Mouse (Mus musculus): Measurements from ENCODE around the gene Hsd11b2. TPM values are rescaled to one million over a fixed set of nuclear protein-coding genes. Genes with fewer than 3 reads are reported as not detected.

Hsd11b2 gene
- polyA plus RNA-seq, 1 experiment, result 0.54 TPM

- Histone ChIP-seq H3K4me3 (ENCODE audit: low read depth, low read length) (peak overlapping the region; percentile 71), H3K27ac (ENCODE audit: insufficient read depth, low read length) (no peak overlapping the region), H3K36me3 (ENCODE audit: control insufficient read depth, insufficient read depth, low read length, poor library complexity, severe bottlenecking) (no peaks in the 10 kb centered on the region), H3K27me3 (ENCODE audit: control insufficient read depth, insufficient read depth, low read length, poor library complexity, severe bottlenecking) (no peaks in the 10 kb centered on the region), H3K4me1 (ENCODE audit: control insufficient read depth, insufficient read depth, low read length) (no peaks in the 10 kb centered on the region), H3K9ac (ENCODE audit: low read depth, poor library complexity, severe bottlenecking) (peak overlapping the region; percentile 57), H3K9me3 (replicated peaks; ENCODE audit: control insufficient read depth, insufficient read depth, low read length, poor library complexity, severe bottlenecking) (no peaks in the 10 kb centered on the region)
- TF ChIP-seq POLR2A (IDR thresholded peaks at IDR 0.05; ENCODE audit: insufficient read depth, low read length) (no peak), CTCF (IDR thresholded peaks at IDR 0.05; ENCODE audit: low read depth, low read length) (no peak), EP300 (IDR thresholded peaks at IDR 0.05; ENCODE audit: insufficient read depth, low read depth, low read length) (no peak)
Measured at GRCm38 (mm10) chr8:105566703-105567595, 48.4 kb downstream of the Hsd11b2 start.

- no peak overlapping the region for H3K4me3 ChIP-seq (ENCODE audit: low read depth, low read length)
- H3K27me3 ChIP-seq (ENCODE audit: control insufficient read depth, insufficient read depth, low read length, poor library complexity, severe bottlenecking), result no peaks in the 10 kb centered on the region
- H3K27ac ChIP-seq (ENCODE audit: insufficient read depth, low read length), result no peak overlapping the region
- no peaks in the 10 kb centered on the region for H3K36me3 ChIP-seq (ENCODE audit: control insufficient read depth, insufficient read depth, low read length, poor library complexity, severe bottlenecking)
- no peaks in the 10 kb centered on the region for H3K9me3 ChIP-seq (replicated peaks; ENCODE audit: control insufficient read depth, insufficient read depth, low read length, poor library complexity, severe bottlenecking)
- H3K4me1 ChIP-seq (ENCODE audit: control insufficient read depth, insufficient read depth, low read length), result no peaks in the 10 kb centered on the region
- no peak for TF ChIP-seq CTCF (IDR thresholded peaks at IDR 0.05; ENCODE audit: low read depth, low read length)
- no peak for TF ChIP-seq POLR2A (IDR thresholded peaks at IDR 0.05; ENCODE audit: insufficient read depth, low read length)
- no peak for TF ChIP-seq EP300 (IDR thresholded peaks at IDR 0.05; ENCODE audit: insufficient read depth, low read depth, low read length)
- no peak overlapping the region for H3K9ac ChIP-seq (ENCODE audit: low read depth, poor library complexity, severe bottlenecking)
Measured at GRCm38 (mm10) chr8:105571810-105572209, 53.3 kb downstream of the Hsd11b2 start.

- Histone ChIP-seq H3K4me3 (ENCODE audit: low read depth, low read length) (no peak overlapping the region), H3K9me3 (replicated peaks; ENCODE audit: control insufficient read depth, insufficient read depth, low read length, poor library complexity, severe bottlenecking) (no peaks in the 10 kb centered on the region), H3K36me3 (ENCODE audit: control insufficient read depth, insufficient read depth, low read length, poor library complexity, severe bottlenecking) (no peaks in the 10 kb centered on the region), H3K27me3 (ENCODE audit: control insufficient read depth, insufficient read depth, low read length, poor library complexity, severe bottlenecking) (no peaks in the 10 kb centered on the region), H3K4me1 (ENCODE audit: control insufficient read depth, insufficient read depth, low read length) (no peaks in the 10 kb centered on the region), H3K9ac (ENCODE audit: low read depth, poor library complexity, severe bottlenecking) (no peak overlapping the region), H3K27ac (ENCODE audit: insufficient read depth, low read length) (no peak overlapping the region)
- TF ChIP-seq POLR2A (IDR thresholded peaks at IDR 0.05; ENCODE audit: insufficient read depth, low read length) (no peak), EP300 (IDR thresholded peaks at IDR 0.05; ENCODE audit: insufficient read depth, low read depth, low read length) (no peak), CTCF (IDR thresholded peaks at IDR 0.05; ENCODE audit: low read depth, low read length) (no peak)
Measured at GRCm38 (mm10) chr8:105573427-105573826, 54.9 kb downstream of the Hsd11b2 start.

Other genes starting within 250 kb of the Hsd11b2 start
- 1.1 and 1.4 TPM in 2 replicates for gene Hsf4, start 249.0 kb upstream of the Hsd11b2 start, polyA plus RNA-seq (2011; ENCODE audit: insufficient read depth, insufficient read length, low read depth, missing spikeins)
- 0.94 and 1.4 TPM in 2 replicates for gene Nol3, start 242.6 kb upstream of the Hsd11b2 start, polyA plus RNA-seq (2011; ENCODE audit: insufficient read depth, insufficient read length, low read depth, missing spikeins)
- 8.2 and 9.4 TPM in 2 replicates for gene 4931428F04Rik, start 228.9 kb upstream of the Hsd11b2 start, polyA plus RNA-seq (2011; ENCODE audit: insufficient read depth, insufficient read length, low read depth, missing spikeins)
- 2.3 and 3.7 TPM in 2 replicates for gene Exoc3l, start 222.7 kb upstream of the Hsd11b2 start, polyA plus RNA-seq (2011; ENCODE audit: insufficient read depth, insufficient read length, low read depth, missing spikeins)
- 104 and 109 TPM in 2 replicates for gene E2f4, start 221.1 kb upstream of the Hsd11b2 start, polyA plus RNA-seq (2011; ENCODE audit: insufficient read depth, insufficient read length, low read depth, missing spikeins)
- gene Elmo3, start 213.2 kb upstream of the Hsd11b2 start, polyA plus RNA-seq (2011; ENCODE audit: insufficient read depth, insufficient read length, low read depth, missing spikeins), result 13.7 and 15.6 TPM in 2 replicates
- gene Lrrc29, start 192.5 kb upstream of the Hsd11b2 start, polyA plus RNA-seq (2011; ENCODE audit: insufficient read depth, insufficient read length, low read depth, missing spikeins), result 1.5 and 1.9 TPM in 2 replicates
- 31.8 and 33.3 TPM in 2 replicates for gene Tmem208, start 192.4 kb upstream of the Hsd11b2 start, polyA plus RNA-seq (2011; ENCODE audit: insufficient read depth, insufficient read length, low read depth, missing spikeins)
- 13.0 and 15.4 TPM in 2 replicates for gene Fhod1, start 170.8 kb upstream of the Hsd11b2 start, polyA plus RNA-seq (2011; ENCODE audit: insufficient read depth, insufficient read length, low read depth, missing spikeins)
- 13.7 and 14.7 TPM in 2 replicates for gene Slc9a5, start 169.9 kb upstream of the Hsd11b2 start, polyA plus RNA-seq (2011; ENCODE audit: insufficient read depth, insufficient read length, low read depth, missing spikeins)
- 2.6 and 3.2 TPM in 2 replicates for gene Plekhg4, start 145.5 kb upstream of the Hsd11b2 start, polyA plus RNA-seq (2011; ENCODE audit: insufficient read depth, insufficient read length, low read depth, missing spikeins)
- gene Kctd19, start 105.3 kb upstream of the Hsd11b2 start, polyA plus RNA-seq (2011; ENCODE audit: insufficient read depth, insufficient read length, low read depth, missing spikeins), result 2.4 and 3.7 TPM in 2 replicates
- 0.35 and 1.3 TPM in 2 replicates for gene Lrrc36, start 105.2 kb upstream of the Hsd11b2 start, polyA plus RNA-seq (2011; ENCODE audit: insufficient read depth, insufficient read length, low read depth, missing spikeins)
- 14.4 and 19.0 TPM in 2 replicates for gene Tppp3, start 47.2 kb upstream of the Hsd11b2 start, polyA plus RNA-seq (2011; ENCODE audit: insufficient read depth, insufficient read length, low read depth, missing spikeins)
- 6.8 and 9.2 TPM in 2 replicates for gene Zdhhc1, start 21.9 kb upstream of the Hsd11b2 start, polyA plus RNA-seq (2011; ENCODE audit: insufficient read depth, insufficient read length, low read depth, missing spikeins)
- 78.4 and 86.5 TPM in 2 replicates for gene Atp6v0d1, start 47.3 kb downstream of the Hsd11b2 start, polyA plus RNA-seq (2011; ENCODE audit: insufficient read depth, insufficient read length, low read depth, missing spikeins)
- 26.5 and 27.5 TPM in 2 replicates for gene Ripor1, start 86.5 kb downstream of the Hsd11b2 start, polyA plus RNA-seq (2011; ENCODE audit: insufficient read depth, insufficient read length, low read depth, missing spikeins)
- gene Ctcf, start 117.8 kb downstream of the Hsd11b2 start, polyA plus RNA-seq (2011; ENCODE audit: insufficient read depth, insufficient read length, low read depth, missing spikeins), result 105 and 123 TPM in 2 replicates
- gene Agrp, start 118.6 kb downstream of the Hsd11b2 start, polyA plus RNA-seq (2011; ENCODE audit: insufficient read depth, insufficient read length, low read depth, missing spikeins), result not detected in 2 replicates
- 4.7 and 5.6 TPM in 2 replicates for gene Carmil2, start 167.5 kb downstream of the Hsd11b2 start, polyA plus RNA-seq (2011; ENCODE audit: insufficient read depth, insufficient read length, low read depth, missing spikeins)
- 30.1 and 36.7 TPM in 2 replicates for gene Acd, start 182.3 kb downstream of the Hsd11b2 start, polyA plus RNA-seq (2011; ENCODE audit: insufficient read depth, insufficient read length, low read depth, missing spikeins)
- gene Pard6a, start 182.4 kb downstream of the Hsd11b2 start, polyA plus RNA-seq (2011; ENCODE audit: insufficient read depth, insufficient read length, low read depth, missing spikeins), result 10.4 and 10.9 TPM in 2 replicates
- not detected in 2 replicates for gene 4933405L10Rik, start 188.9 kb downstream of the Hsd11b2 start, polyA plus RNA-seq (2011; ENCODE audit: insufficient read depth, insufficient read length, low read depth, missing spikeins)
- gene Enkd1, start 189.5 kb downstream of the Hsd11b2 start, polyA plus RNA-seq (2011; ENCODE audit: insufficient read depth, insufficient read length, low read depth, missing spikeins), result 18.6 and 20.1 TPM in 2 replicates
- gene Gfod2, start 239.9 kb downstream of the Hsd11b2 start, polyA plus RNA-seq (2011; ENCODE audit: insufficient read depth, insufficient read length, low read depth, missing spikeins), result 6.4 and 7.2 TPM in 2 replicates

Measured in ES-Bruce4 (cell line).